Mouse (Mus musculus): ENCODE measurements around the gene Fam83g. TPM values are rescaled to one million over a fixed set of nuclear protein-coding genes. Genes with fewer than 3 reads are reported as not detected.

Fam83g gene
- polyA plus RNA-seq, 1 experiment: 6.5 TPM

DNA sequence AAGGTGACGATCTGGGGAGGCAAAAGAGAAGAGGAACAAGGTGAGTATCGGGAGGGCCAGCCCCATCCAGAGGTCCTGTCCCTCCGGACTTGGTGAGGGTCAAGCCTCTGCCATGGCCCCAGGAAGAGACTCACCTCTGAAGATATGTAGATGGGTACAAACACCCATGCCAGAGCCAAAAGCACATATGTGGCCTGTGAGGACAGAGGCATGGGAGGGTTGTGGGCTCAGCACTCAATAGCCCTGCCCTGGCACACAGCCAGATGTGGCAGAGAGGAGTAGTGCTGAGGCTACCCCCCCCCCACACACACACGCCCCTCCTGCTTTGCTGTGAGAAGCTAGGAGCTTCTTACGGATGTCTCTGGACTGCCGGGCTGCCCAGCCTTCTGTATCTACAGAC, 31.2 kb downstream of the Fam83g start:
- no peak for DNase-seq (ENCODE audit: low spot score)

GRCm38 (mm10) chr11:61717990-61718389, 34.1 kb downstream of the Fam83g start:
- DNase-seq (ENCODE audit: low spot score): no peak

- DNase-seq (ENCODE audit: low spot score): no peak
These were observed 35.5 kb downstream of the Fam83g start for GRCm38 (mm10) chr11:61719387-61719786.

- DNase-seq (ENCODE audit: low spot score): no peak
These were observed 35.9 kb downstream of the Fam83g start for GRCm38 (mm10) chr11:61719826-61720225.

- DNase-seq (ENCODE audit: low spot score): no peak
These were observed 36.7 kb downstream of the Fam83g start, which contains the start of gene Slc5a10 for GRCm38 (mm10) chr11:61720636-61721035. Slc5a10 (minus strand) TSS chr11:61720826.

- no peak for DNase-seq (ENCODE audit: low spot score)
These were observed 38.2 kb downstream of the Fam83g start for GRCm38 (mm10) chr11:61722077-61722476.

GRCm38 (mm10) chr11:61728037-61728436, 44.1 kb downstream of the Fam83g start:
- DNase-seq (ENCODE audit: low spot score): no peak

GRCm38 (mm10) chr11:61732672-61733071, 48.8 kb downstream of the Fam83g start:
- no peak for DNase-seq (ENCODE audit: low spot score)

GRCm38 (mm10) chr11:61737290-61737689, 53.4 kb downstream of the Fam83g start:
- DNase-seq (ENCODE audit: low spot score): no peak

DNA sequence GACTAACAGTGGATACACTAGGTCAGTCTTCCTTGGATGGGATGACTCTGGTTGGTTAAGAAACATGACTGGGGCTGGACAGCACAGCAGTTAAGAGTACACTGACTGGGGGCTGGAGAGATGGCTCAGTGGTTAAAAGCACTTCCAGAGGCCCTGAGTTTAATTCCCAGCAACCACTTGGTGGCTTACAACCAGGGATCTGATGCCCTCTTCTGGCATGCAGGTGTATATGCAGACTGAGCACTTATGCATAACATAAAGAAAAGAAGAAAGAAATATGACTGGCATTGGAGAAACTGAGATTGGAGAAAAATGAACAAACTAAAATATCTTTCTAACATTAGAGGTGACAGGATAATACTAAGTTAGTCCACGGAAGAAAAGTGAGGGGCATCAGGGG, 56.6 kb downstream of the Fam83g start:
- no peak for DNase-seq (ENCODE audit: low spot score)

GRCm38 (mm10) chr11:61743768-61744167, 59.9 kb downstream of the Fam83g start:
- no peak for DNase-seq (ENCODE audit: low spot score)

DNA sequence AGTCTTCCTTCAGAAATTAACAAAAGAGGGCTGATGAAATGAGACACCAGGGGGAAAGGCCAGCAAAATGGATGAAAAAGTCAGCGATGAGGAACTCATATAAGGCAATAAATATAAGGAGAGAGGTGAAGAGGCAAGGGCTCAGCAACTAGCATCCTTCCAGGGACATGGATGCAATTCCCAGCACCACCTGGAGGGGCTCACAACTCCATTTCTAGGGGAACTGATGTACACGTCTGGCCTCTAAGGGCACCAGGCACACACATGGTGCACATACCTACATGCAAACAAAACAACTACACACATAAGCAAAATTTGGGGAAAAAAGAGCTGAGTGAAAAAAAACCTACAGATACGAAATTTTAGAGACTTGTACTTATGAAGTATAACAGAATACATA, 60.6 kb downstream of the Fam83g start:
- DNase-seq (ENCODE audit: low spot score): no peak

DNA sequence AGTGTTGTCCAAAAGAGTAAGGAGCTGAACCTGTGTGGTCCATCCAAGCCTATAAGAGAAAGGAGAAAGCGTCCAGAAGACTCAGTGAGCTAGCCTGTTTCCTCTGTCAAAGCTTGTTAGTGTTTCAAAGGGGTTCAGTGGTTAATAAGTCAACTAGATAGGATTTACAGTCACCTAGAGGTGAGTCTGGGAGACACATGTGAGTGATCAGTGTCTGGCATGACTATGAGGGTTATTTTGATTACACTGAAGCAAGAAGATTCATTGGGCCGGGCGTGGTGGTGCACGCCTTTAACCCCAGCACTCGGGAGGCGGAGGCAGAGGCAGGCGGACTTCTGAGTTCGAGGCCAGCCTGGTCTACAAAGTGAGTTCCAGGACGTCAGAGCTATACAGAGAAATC, 61.9 kb downstream of the Fam83g start:
- no peak for DNase-seq (ENCODE audit: low spot score)

DNA sequence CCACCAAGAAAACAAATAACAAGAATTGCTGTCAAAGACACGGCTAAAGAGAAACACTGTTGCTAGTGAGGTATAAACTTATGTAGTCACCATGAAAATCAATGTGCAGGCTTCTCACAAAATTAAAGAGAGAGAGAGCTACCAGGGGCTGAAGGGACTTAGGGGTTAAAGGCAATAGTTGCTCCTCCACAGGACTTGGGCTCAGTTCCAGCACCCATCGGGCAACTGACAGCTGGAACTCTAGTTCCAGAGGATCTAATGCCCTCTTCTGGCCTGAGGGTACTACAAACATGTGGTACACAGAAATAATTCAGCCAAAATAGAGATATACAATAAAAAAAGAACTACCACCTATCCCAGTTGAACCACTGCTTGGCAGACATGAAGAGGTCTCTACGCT, 63.3 kb downstream of the Fam83g start:
- no peak for DNase-seq (ENCODE audit: low spot score)

- no peak for DNase-seq (ENCODE audit: low spot score)
These were observed 67.7 kb downstream of the Fam83g start for GRCm38 (mm10) chr11:61751612-61752011.

DNA sequence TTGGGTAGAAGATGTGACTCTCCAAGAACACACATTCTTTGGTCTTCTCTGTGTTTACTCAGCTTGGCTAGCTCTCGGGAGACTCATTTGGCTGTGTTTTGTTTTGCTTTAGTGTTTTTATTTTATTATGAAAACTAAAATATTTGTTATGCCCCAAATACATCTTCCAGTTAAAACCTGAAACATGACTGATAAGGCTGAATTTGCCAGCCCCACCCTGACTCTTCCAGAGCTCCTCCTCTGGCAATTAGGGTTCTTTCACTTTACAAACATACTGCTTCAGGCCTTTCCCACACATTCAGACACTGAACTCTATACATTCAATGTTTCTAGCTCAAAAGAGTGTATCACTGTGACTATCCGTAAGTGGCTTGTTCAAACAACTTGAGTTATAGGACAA, 73.3 kb downstream of the Fam83g start:
- DNase-seq (ENCODE audit: low spot score): no peak

Other genes with a start within 250 kb of the Fam83g start
- 0.87 and 1.3 TPM in 2 replicates for gene Rnf112, start 230.0 kb upstream of the Fam83g start, polyA plus RNA-seq (2012; rRNA removed)
- 196 and 207 TPM in 2 replicates for gene Mfap4, start 198.7 kb upstream of the Fam83g start, polyA plus RNA-seq (2012; rRNA removed)
- 23.7 and 26.3 TPM in 2 replicates for gene Mapk7, start 189.7 kb upstream of the Fam83g start, polyA plus RNA-seq (2012; rRNA removed)
- 25.2 and 29.8 TPM in 2 replicates for gene B9d1, start 178.9 kb upstream of the Fam83g start, polyA plus RNA-seq (2012; rRNA removed)
- 46.0 and 48.3 TPM in 2 replicates for gene Epn2, start 104.4 kb upstream of the Fam83g start, polyA plus RNA-seq (2012; rRNA removed)
- 5.5 and 6.2 TPM in 2 replicates for gene Grap, start 30.8 kb upstream of the Fam83g start, polyA plus RNA-seq (2012; rRNA removed)
- gene Slc5a10, start 36.7 kb downstream of the Fam83g start, polyA plus RNA-seq (2012; rRNA removed): 0.03 and 0.04 TPM in 2 replicates
- gene Prpsap2, start 78.0 kb downstream of the Fam83g start, polyA plus RNA-seq (2012; rRNA removed): 26.7 and 33.1 TPM in 2 replicates
- 23.0 and 26.7 TPM in 2 replicates for gene Ulk2, start 171.0 kb downstream of the Fam83g start, polyA plus RNA-seq (2012; rRNA removed)
- gene Akap10, start 246.2 kb downstream of the Fam83g start, polyA plus RNA-seq (2012; rRNA removed): 17.9 and 18.5 TPM in 2 replicates

Data from urinary bladder, adult 2 months (tissue).